Mouse (Mus musculus) liver, adult 2 months (tissue): ENCODE measurements at regions not wholly inside any gene's neighbourhood (a gene's known extent, or its start where the extent isn't known, plus 50 kb on each side); places are given as distances from the start of the nearest gene placed in this dataset.

Source experiments
- CTCF ChIP-seq: fragments of 200-500 bp; IDR thresholded peaks from 2 replicates; pipeline ENCODE4 v1.5.1; 2011; ENCODE audit warnings: low read depth, low read length, control low read depth
- POLR2A ChIP-seq: fragments of 200-500 bp; IDR thresholded peaks from 2 replicates; pipeline ENCODE4 v1.6.1; 2011; ENCODE audit warnings: low read length, control low read depth; ENCODE audit not compliant: insufficient read depth; ENCODE audit errors: extremely low read depth

GRCm38 (mm10) chr8:112195880-112196279, 181.0 kb upstream of the Gm6793 start:
- TF ChIP-seq CTCF (no peak), POLR2A (no peak)
